Mouse (Mus musculus) neural tube, embryonic 15.5 days (tissue): ENCODE measurements at regions not wholly inside any gene's neighbourhood (a gene's known extent, or its start where the extent isn't known, plus 50 kb on each side); places are given as distances from the start of the nearest gene placed in this dataset.

Experiments used
- ATAC-seq: fragments of 200-750 bp; cut with Nextera tagmentation; 2 replicates; pipeline ENCODE4 v1.8.0; 2017; ENCODE audit warnings: mild to moderate bottlenecking, moderate TSS enrichment, moderate library complexity; ENCODE audit not compliant: low FRiP score
- H3K27ac ChIP-seq: fragments of 300-500 bp; sonication (generic); replicated peaks from 2 replicates; pipeline ENCODE4 v1.5.1; 2015; ENCODE audit warnings: mild to moderate bottlenecking, inconsistent platforms
- H3K27me3 ChIP-seq: fragments of 300-500 bp; sonication (generic); replicated peaks from 2 replicates; pipeline ENCODE4 v1.6.1; 2015; ENCODE audit warnings: inconsistent platforms
- H3K36me3 ChIP-seq: fragments of 300-500 bp; sonication (generic); 2 replicates; pipeline ENCODE4 v1.6.1; 2015; ENCODE audit warnings: inconsistent platforms
- H3K4me1 ChIP-seq: fragments of 300-500 bp; sonication (generic); 2 replicates; pipeline ENCODE4 v1.6.1; 2015; ENCODE audit warnings: inconsistent platforms
- H3K4me2 ChIP-seq: fragments of 300-500 bp; sonication (generic); 2 replicates; pipeline ENCODE4 v1.6.1; 2015; ENCODE audit warnings: inconsistent platforms, mild to moderate bottlenecking, moderate library complexity
- H3K4me3 ChIP-seq: fragments of 300-500 bp; sonication (generic); replicated peaks from 2 replicates; pipeline ENCODE4 v1.5.1; 2015; ENCODE audit warnings: mild to moderate bottlenecking, inconsistent platforms
- H3K9ac ChIP-seq: fragments of 300-500 bp; sonication (generic); replicated peaks from 2 replicates; pipeline ENCODE4 v1.6.1; 2015; ENCODE audit warnings: mild to moderate bottlenecking, inconsistent platforms
- H3K9me3 ChIP-seq: fragments of 300-500 bp; sonication (generic); replicated peaks from 2 replicates; pipeline ENCODE4 v1.6.1; 2016; ENCODE audit warnings: inconsistent platforms
- WGBS: fragments of 180-500 bp; shearing (Covaris S2); methylation state at CpG from one replicate; pipeline ENCODE4 v1.1.7; 2015; ENCODE audit warnings: mixed read lengths; 5-methylcytosine and 5-hydroxymethylcytosine counted together

DNA sequence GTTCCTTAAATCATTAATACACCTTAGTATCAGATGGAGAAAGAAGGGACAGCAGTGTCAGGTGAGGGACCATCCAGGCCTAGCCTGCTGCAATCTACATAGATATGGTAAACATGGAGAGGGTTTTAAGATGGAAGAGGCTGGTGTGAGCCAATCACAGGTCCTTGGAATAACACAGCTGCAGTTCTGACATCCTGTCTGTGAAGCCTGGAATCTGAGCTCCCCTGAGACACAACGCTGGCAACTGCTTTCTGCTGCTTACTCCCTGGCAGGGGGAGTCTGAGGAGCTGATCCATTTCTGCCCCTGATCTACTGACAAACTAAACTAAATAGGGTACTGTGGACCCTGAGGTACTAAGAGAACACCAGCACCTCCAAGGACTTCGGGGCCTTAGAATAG, 100.1 kb upstream of the Gm12830 start:
- Histone ChIP-seq H3K4me2 (no peak overlapping the region), H3K9me3 (0 out of 2 replicates have a peak, but pooled peaks cover 4% of the 10 kb centered on the region)
- 75% methylated on average over 2 of the region's 2 CpGs for WGBS

GRCm38 (mm10) chr4:114728235-114729000, 93.1 kb upstream of the Gm12830 start:
- no peak overlapping the region for H3K27ac ChIP-seq
- no peaks in the 10 kb centered on the region for H3K9me3 ChIP-seq
- no peak overlapping the region for H3K4me2 ChIP-seq
- H3K4me1 ChIP-seq: no peaks in the 10 kb centered on the region
- 38% methylated on average over 11 of the region's 11 CpGs for whole genome bisulfite sequencing
- no peaks in the 10 kb centered on the region for H3K27me3 ChIP-seq
- ATAC-seq: peak; percentile 14; the same call in 1 of the 2 replicates
- no peaks in the 10 kb centered on the region for H3K36me3 ChIP-seq
- H3K9ac ChIP-seq: no peak overlapping the region
- H3K4me3 ChIP-seq: no peak overlapping the region

More for the DNA sequence above, 100.1 kb upstream of the Gm12830 start:
- Histone ChIP-seq H3K9ac (no peak overlapping the region), H3K4me3 (no peak overlapping the region), H3K36me3 (no peaks in the 10 kb centered on the region), H3K27me3 (no peaks in the 10 kb centered on the region; the same call in 1 of the 2 replicates), H3K27ac (no peak overlapping the region), H3K4me1 (no peaks in the 10 kb centered on the region)
- ATAC-seq: no peak

DNA sequence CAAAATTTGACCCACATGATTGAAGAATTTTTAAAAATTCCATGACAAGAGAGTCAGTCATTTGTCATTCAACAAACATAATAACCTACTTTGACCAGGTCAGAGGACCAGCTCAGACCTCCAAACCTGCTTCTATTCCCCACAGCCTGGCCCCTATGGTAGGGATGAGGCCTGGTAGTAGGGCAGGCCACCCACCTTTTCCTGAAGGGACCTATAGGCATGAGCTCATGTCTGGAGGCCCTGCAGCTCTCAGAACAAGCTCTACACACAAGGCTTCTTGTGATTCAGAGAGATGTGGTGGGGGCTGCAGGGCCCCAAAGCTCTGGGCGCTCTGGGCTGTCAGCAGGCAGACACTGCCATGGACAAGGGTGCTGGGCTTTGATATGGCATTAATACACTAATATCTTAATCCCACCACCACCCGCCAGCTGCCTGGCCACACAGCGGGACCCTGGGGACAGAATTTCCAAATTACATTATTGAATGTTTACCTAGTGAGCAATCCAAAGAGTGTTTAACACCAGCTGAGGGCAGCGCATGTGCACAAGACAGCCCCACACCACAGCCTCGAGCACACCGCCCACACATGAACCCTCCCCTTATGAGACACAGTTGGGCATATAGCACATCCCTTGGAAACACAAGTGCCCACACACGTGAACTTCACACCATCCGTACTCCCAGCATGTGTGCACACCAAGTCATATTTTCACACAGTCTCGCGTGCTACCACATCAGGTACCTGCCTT, 88.1 kb upstream of the Gm12830 start:
- Histone ChIP-seq H3K9me3 (no peaks in the 10 kb centered on the region), H3K4me3 (no peak overlapping the region), H3K4me1 (no peaks in the 10 kb centered on the region), H3K36me3 (no peaks in the 10 kb centered on the region), H3K27me3 (no peaks in the 10 kb centered on the region), H3K27ac (no peak overlapping the region), H3K4me2 (no peak overlapping the region), H3K9ac (no peak overlapping the region)
- ATAC-seq: no peak
- WGBS: 84% methylated on average over 10 of the region's 10 CpGs

DNA sequence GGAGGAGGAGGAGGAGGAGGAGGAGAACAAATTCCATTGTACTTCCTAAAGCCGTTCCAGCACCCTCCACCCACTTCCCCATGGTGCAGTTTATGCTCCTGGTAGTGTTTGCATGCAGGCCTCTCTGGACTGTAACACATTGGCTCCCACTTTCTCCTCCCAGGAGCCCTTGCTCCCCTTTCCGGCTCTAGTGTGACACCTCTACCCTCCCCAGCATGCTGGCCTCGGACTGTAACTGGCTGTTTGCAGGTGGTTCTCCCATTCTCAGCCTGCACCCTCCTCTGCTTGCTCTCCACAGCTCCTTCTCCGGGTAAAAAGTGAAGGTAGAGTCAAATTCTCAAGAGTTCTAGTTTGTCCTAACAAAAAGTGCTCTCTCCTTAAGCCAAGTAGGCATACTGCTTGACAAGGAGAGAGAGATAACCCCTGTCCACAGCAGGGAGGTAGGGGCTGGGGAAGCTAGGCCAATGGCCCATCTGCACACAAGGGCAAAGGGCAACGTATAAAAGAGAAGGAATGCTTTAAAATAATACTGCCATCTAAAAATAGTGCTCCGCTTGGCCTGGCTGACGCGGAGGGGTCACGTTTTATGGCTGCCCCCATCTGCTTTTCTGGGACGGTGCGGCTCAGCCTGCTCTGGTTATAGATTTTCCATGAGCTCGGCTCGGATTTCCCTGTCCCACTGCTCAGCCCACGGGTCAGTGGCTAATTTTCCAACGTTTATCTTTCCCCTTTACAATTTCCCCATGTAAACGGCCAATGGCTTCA, 82.4 kb upstream of the Gm12830 start:
- Histone ChIP-seq H3K27me3 (no peaks in the 10 kb centered on the region), H3K4me3 (no peak overlapping the region), H3K4me2 (no peak overlapping the region), H3K9ac (no peak overlapping the region), H3K27ac (no peak overlapping the region; the same call in 1 of the 2 replicates), H3K36me3 (no peaks in the 10 kb centered on the region), H3K9me3 (no peaks in the 10 kb centered on the region), H3K4me1 (no peaks in the 10 kb centered on the region)
- 20% methylated on average over 16 of the region's 16 CpGs for WGBS
- ATAC-seq: no peak

DNA sequence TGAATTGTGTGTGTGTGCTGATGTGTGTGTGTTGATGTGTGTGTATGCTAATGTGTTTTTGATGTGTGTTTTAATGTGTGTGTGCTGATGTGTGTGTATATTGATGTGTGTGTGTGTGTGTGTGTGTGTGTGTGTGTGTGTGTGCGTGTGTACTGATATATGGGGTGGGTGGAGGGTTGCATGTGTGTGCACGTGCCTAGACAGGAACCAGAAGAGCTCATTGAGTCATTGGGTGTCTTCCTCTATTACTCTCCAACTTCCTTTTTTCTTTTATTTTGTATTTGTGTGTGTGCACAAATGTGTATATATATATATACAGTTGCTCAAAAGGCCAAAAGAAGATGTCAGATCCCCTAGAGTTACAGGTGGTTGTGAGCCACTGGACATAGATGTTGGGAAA, 73.4 kb upstream of the Gm12830 start:
- WGBS: 92% methylated on average over 2 of the region's 2 CpGs
- ATAC-seq: no peak
- no peaks in the 10 kb centered on the region for H3K9me3 ChIP-seq
- H3K4me3 ChIP-seq: no peak overlapping the region
- H3K4me1 ChIP-seq: no peaks in the 10 kb centered on the region
- no peak overlapping the region for H3K9ac ChIP-seq
- H3K27ac ChIP-seq: no peak overlapping the region
- H3K36me3 ChIP-seq: no peaks in the 10 kb centered on the region
- H3K27me3 ChIP-seq: no peaks in the 10 kb centered on the region
- H3K4me2 ChIP-seq: no peak overlapping the region

GRCm38 (mm10) chr4:114759837-114760236, 61.7 kb upstream of the Gm12830 start:
- Histone ChIP-seq H3K4me3 (no peak overlapping the region), H3K9me3 (no peaks in the 10 kb centered on the region), H3K36me3 (no peaks in the 10 kb centered on the region), H3K4me1 (no peaks in the 10 kb centered on the region), H3K4me2 (no peak overlapping the region), H3K27ac (no peak overlapping the region), H3K9ac (no peak overlapping the region), H3K27me3 (no peaks in the 10 kb centered on the region)
- no peak for ATAC-seq

DNA sequence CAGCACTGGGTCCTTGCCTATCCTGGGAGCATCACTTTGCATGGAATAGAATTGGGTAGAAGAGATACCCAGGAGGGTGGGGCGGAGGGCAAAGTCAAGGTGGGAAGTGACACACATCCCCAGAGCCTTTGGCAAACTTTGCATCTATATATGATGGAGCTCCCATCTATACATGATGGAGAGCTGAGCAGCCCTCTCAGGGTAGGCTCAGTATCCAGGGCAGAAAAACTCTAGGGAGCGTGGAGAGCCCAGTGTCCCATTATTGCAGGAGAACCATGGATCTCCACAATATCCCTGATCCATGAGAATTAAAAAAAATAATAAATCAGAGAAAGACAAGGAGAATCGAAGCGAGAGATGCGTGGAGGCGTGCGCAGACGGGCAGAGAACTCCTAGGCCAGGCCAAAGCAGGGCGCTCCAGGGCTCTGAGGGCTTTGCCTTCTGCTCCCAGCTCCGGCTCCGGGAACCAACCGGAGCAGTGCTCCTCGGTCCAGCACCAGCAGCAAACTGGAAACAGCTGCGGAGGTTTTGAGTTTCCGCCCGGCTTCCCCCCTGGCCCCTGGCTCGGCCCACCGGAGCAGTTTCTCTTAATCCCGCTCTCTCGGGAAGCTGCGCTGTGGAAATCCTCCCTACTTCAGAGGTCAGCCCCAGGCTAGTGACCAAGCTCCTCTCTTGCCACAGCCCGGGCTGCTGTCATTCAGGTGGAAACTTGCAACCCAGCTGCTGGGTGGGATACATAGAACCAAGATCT, 54.7 kb upstream of the Gm12830 start:
- no peaks in the 10 kb centered on the region for H3K27me3 ChIP-seq
- no peak overlapping the region for H3K27ac ChIP-seq
- H3K4me3 ChIP-seq: no peak overlapping the region
- no peaks in the 10 kb centered on the region for H3K36me3 ChIP-seq
- H3K4me2 ChIP-seq: no peak overlapping the region
- H3K9ac ChIP-seq: no peak overlapping the region
- H3K9me3 ChIP-seq: no peaks in the 10 kb centered on the region
- no peaks in the 10 kb centered on the region for H3K4me1 ChIP-seq
- WGBS: 78% methylated on average over 22 of the region's 22 CpGs
- ATAC-seq: no peak
